Mouse (Mus musculus) lung, postnatal 0 days (tissue): ENCODE measurements around the gene Mast4.

Experiments used
- CTCF ChIP-seq: IDR thresholded peaks from 2 replicates; pipeline ENCODE4 v1.5.1; 2016; ENCODE audit warnings: antibody characterized with exemption, mild to moderate bottlenecking
- EP300 ChIP-seq: IDR thresholded peaks from 2 replicates; pipeline ENCODE4 v1.6.1; 2016; ENCODE audit warnings: antibody characterized with exemption, mild to moderate bottlenecking, control low read depth

DNA sequence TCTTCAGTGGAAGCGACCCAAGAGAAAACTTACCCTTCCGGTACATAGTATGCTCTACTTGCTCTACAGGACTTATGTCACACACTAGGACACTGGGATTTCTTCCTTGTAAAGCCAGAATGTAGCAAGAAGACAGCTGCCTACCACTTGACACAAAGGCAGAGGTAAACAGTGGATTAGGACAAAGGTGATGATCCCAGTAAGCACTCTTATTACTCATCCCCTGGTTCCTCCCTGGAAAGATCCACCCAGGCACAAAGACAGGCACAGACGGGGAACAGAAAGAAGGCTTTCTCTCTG, 476.8 kb downstream of the Mast4 start:
- TF ChIP-seq CTCF, result no peak
- no peak for TF ChIP-seq EP300
